Mouse (Mus musculus): ENCODE results near the gene Runx1.

The Runx1 gene

DNA sequence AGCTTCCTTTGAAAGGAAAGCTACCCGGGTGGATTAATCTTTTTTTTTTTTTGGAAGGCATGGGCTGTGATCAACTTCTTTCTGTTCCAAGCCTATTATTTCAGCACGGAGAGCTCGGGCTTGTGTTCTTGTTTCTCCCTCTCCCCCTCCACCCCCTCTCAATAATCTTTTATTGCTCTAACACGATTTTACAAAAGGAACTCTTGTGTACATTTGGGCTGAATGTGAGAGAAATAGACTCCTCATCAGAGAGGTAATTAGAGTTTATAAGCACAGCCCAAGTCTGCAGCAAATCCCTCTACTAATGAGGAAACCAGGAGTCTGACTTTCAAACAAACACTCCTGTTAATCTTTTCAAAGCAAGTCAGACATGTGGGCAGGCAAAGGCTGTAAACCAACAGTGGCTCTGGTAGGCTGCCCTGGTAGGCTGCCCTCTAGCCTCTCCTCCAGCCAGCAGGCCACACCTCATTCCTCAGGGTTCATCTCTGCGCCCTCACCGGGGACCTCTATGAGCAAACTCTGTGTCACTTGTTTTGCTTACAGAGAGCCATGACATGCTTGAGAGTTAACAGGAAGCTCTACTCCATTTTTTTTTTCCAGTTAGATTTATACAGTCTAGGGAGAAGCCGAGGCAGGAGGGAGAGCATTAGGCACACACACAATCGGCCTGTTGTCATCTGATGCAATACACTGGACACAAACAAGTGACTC is 216.8 kb downstream of the Runx1 start:
- no peak for DNase-seq

DNA sequence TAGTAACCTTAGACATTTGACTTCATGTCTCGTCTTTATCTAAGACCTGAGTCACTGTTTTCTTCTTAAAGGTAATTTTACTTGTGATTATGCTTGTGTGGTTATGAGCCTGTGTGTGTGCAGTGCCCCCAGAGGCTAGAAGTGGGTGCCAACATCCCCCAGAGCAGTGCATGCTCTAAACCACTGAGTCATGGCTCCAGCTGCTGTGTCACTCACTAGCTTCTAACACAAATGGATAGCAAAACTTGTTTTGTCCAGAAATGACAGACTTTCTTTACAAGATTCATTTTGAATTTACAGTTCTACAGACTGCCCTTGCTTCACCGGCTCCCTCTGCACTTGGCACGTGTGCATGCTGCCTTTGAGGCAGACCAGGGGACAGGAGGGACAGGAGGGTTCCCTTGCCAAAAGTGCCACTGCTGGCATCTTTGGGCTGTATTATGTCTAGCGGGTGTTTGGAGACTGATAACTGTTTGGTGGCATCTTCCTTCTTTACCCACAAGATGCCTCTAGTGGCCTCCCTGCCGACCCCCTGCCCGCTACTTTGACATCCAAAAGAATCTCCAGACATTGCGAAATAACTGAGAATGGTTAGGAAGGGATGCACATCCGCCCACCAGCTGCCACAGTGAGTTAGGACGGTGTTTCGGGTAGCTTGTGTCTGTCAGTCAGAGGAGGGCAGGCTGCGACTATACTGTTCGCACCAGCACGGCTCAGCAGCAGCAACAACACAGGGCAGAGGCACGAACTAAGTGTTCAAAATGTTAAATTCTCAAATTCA is 217.6 kb downstream of the Runx1 start:
- DNase-seq, result no peak

DNA sequence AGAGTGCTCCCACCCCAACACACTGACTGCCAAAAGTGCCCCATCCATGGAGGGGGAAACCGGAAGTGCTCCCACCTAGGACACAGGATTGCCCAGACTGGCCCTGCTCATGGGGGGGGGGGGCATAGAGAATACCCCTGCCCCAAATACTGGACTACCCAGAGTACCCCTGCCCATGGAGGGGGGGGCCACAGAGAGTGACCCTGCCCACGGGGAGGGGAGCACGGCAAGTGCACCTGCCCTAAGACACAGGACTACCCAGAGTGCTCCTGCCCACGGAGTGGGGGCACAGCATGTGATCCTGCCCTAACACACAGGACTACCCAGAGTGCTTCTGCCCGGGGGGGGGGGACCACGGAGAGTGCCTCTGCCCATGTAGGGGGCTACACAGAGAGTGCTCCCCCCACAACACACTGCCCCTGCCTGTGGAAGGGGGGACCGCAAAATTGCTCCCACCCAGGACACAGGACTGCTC is 219.4 kb downstream of the Runx1 start:
- no peak for DNase-seq

DNA sequence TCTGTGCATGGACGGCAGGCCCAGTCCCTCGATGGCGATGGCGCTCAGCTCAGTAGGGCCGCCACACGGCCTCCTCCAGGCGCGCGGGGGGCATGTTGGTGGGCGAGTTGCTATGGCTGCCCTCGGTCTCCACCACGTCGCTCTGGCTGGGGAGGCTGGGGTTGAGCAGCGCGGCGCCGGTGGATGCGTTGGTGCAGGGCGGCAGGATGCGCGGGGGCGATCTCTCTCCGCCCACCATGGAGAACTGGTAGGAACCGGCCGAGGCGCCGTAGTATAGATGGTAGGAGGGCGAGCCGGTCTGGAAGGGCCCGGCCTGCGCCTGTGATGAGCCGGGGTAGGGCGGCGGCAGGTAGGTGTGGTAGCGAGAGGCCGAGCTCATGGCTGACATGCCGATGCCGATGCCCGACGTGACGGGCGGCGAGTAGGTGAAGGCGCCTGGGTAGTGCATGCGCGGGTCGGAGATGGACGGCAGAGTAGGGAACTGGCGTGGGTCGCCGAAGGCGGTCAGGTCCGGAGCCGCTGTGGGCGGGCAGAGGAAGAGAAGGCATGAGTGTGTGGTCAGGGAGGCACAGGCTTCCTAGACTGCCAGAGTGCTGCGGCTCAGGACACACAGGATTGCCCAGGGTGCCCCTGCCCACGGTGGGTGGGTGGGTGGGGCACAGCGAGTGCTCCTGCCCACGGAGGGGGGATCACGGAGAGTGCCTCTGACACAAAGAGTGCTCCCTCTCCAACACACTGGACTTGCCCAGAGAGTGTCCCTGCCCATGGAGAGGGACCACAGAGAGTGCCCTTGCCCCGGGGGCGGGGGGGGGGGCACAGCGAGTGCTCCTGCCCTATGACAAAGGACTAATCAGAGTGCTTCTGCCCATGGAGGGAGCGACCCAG is 220.1 kb downstream of the Runx1 start:
- no peak for DNase-seq

DNA sequence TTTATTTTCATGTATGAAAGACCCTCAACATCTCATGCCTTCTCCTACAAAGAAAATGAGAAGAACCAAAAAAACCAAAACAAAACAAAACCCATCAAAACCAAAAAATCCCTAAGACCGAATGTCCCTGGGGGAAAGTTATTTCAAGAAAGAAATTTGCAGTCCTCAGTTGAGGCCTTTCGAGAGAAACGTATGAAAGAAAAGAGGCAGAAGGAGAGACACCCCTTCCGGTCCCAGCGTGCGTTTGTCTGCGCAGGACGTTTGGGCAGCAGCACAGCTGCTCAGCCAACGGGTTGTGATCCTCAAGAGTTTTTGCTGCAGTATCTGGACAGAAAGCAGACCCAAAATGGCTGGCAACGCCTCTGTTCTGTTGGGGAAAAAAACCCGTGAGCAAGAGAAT is 223.4 kb downstream of the Runx1 start:
- DNase-seq, result no peak

DNA sequence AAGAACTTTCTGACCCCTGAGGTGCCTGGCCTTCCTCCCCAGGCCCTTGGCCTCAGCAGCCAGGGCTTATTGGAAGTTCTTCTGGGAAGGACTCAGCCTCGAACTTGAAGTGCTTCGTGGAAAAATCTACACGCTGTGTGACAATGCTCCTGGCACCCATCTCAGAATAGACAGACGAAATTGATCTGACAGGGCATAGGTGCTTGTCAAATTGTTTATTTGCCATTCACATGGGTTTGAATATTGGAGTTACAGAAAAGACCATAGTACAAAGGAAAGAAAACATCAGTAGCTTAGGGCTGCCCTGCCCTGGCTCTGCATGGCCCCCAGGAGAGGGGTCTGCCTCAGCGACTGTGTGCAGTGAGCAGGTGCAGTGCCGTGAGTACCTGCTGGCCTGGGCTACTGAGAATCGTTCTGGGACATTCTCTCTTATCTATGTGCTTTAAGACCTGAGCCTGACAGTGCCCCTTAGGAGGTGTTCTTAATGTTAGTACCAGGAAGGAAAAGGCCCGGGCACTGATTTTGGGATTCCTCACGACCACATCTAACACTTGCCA is 224.6 kb downstream of the Runx1 start:
- DNase-seq, result no peak

DNA sequence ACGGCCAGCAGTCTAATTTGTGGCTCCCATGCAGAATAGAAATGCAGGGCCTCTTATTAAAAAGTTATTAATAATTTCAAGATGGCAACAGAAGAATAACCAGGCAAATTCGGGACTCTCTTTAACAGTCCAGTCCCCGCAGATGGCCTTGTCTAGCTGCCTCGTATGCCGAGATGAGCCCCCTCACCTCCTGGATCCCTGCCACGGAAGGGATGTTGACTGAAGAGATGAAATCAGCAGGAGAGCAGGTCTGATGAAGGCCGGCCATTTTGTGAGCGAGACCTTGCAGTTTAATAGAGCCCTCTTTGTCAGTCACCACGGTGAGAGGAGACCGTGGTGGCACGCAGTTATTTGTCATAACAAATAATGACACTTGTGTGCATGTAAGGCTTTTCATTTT is 226.5 kb downstream of the Runx1 start:
- DNase-seq, result no peak

DNA sequence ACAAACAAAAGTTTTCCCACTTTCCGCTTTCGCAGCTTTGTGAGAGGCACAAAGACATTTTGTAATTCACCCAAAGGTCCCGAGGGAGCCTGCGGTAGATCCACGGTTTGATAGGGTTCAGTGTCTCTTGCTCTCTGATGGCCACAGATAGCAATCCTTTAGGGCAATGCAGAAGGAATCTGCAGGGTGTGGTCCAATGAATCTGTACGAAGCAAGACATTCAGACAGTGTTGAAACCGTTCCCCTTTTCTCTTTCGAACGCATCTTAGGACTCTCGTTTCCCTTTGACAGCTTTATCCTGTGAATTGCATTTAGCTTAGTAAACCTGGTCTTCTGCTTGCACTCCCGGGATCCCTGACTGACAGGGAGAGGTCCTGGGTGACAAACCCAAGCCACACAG is 228.3 kb downstream of the Runx1 start:
- DNase-seq, result no peak

DNA sequence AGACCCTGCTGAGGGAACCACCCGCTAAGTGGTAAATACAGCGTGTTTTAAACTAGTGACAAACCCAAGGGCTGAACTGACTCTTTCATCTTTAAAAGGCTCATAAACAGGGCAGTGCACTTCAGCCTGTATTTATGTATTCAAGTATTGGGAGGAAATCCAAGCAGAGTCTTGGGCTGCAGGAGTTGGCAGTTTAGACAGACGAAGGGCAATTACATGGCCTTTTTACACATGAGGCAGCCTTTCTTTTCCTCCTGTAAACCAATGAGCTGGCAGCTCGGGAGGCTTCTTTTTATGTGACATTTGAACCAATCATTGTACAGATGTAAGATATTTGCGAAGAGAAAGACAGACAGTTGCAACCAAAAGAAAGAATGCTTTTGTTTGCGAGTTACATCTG is 233.7 kb downstream of the Runx1 start:
- DNase-seq, result no peak

DNA sequence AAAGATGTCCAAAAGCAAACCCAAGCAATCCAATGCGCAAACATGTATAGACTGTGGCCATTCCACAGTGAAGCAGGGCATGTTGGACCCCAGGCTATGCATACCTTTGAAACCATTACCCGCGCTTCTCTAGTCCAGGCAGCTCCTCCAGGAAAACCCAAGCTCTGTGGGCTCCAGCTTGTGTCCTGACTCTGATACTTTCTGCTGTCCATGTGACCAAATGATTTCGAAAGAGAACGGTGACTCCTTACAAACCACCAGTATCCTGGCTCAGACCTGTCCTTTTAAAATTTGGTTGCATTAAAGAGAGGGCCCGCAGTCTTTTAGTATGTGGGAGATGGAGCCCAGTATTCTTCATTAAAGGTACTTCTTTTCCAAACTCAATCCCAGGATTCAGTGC is 234.2 kb downstream of the Runx1 start:
- DNase-seq, result no peak

DNA sequence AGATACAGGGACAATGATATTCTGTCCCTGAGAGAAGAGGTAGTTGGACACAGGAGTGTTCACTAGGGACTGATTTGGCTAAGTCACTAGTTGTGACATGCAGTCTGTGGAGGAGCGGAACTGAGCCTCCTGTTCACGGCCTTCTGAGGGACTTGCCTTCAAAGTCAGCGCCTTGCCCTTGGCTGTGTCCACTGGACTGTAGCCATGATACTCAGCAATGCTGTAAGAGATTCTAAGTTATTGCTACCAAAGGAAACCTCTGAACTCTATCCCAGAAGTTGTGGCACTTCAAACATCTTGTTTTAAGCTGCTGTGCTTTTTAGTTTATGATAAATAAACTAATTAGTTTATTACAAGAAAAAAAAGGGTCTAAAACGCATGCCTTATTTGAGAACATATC is 238.1 kb downstream of the Runx1 start:
- DNase-seq, result no peak

DNA sequence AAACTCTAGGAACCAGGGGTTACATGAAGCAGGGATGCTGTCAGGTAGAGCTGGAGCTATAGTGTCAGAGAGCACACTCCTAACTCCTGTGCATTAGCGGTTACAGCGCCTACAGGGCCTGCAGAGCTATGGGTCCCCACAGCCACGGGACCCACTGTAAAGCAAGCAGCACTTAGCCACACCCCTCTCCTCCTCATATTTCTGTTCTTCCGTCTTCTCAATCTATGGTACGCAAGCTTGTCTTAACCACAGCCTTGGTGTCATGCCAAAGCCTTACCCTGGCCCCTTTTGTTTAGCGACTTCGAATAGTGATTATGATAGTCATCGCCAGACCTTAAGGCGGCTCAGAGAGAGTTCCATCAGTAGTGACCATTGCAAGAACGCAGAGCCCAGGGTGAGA is 244.2 kb downstream of the Runx1 start:
- no peak for DNase-seq

DNA sequence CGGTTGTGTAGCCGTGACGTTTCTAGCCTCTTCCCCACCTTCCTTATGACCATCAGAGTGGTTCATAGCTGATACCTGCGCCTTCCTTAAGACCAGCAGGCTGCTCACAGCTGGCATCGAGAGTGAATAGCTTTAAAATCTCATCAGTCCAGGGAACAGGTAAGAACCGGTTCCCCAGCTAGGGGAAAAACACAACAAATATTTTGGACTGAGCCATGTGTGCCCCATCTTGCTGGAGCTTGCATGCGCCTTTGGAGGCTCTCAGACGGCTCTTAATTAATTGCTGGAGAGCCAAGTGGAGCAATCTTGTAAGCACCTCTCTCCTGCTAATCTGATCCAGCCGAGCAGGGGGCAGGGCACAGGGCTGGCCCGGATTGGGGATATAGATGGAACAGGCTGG is 245.0 kb downstream of the Runx1 start:
- no peak for DNase-seq

DNA sequence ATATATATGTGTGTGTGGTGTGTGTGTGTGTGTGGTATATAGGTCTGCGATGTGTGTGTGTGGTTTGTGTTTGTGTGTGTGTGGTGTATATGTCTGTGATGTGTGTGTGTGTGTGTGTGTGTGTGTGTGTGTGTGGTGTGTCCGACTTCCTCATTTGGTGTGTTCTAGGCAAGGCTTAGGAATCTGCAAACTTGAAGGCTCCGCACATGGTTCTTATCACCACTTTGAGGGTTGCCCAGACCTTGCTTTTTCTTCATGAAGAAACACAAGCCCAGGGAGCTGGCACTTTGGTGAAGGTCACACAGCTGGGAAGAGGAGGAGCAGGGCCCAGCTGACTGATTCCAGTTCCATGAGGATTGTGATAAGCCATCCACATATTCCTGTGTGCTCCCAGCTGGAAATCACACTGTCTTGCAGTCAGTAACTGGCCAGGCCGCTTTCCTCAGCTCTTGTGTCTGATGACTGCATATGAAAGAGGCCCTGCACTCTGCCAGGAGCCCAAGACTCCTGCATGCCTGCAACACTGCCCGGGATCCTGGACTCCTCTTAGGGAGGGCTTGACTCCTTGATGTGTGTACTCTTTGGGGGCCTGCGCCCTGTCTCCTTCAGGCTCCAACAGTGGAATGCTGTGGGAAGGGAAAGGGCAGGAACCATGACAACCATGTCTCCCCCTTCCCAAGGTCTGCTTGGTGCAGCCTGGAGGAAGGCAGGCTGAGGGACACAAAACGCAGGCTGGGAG is 246.9 kb downstream of the Runx1 start:
- DNase-seq, result no peak

DNA sequence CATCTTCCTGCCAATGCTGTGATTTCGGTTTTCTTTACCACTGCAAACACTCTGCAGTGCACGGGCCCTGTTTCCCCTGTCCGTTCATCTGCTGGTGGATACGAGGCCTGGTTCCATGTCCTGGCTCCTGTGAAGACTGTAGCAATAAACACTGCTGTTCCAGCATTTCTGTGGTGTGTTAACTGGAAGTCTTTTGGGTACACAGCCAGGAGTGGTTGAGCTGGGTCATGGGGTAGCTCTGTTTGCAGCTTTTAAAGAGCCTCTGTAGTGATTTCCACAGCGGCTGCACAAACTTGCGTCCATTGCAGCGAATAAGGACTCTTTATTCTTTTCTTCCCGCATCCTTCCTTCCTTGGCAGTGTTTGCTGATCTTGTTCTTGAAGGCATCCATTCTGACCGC is 248.6 kb downstream of the Runx1 start:
- DNase-seq, result no peak

DNA sequence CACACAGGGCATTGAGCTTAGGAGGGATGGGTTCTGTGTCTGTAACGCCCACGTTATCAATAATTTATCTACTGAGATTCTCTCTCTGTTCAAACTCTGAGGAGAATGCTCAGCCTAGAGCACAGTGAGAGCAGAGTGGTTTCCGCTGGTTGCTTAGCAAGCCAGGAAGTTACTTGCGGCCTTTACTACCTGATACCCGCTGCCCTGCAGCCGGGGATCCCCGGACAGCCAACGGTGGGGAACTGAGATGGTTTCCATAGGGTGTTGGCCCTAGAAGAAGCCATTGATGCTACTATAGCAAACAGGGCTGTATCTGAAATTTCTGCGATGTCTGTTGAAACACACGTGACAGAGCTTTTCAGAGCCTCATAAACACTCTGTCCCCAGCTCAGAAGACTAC is 250.2 kb downstream of the Runx1 start:
- DNase-seq, result no peak

DNA sequence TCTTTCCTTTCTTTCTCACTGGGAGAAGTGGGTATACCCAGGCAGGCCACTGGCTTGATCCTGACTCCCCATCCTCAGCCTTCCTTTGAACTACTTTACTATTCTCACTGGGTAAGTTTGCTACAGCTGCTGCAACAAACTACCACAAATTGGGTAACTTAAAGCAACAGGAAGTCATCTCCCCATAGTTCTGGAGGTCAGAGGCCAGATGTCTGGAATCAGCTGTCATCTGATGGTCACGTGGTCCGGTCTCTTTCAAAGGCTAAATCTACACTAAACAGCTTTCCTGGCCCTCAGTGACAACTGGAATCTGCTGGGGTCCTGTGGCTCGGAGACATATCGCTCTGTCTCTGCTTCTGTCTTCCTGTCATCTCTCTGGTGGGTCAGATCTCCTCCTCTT is 252.8 kb downstream of the Runx1 start:
- DNase-seq, result no peak

DNA sequence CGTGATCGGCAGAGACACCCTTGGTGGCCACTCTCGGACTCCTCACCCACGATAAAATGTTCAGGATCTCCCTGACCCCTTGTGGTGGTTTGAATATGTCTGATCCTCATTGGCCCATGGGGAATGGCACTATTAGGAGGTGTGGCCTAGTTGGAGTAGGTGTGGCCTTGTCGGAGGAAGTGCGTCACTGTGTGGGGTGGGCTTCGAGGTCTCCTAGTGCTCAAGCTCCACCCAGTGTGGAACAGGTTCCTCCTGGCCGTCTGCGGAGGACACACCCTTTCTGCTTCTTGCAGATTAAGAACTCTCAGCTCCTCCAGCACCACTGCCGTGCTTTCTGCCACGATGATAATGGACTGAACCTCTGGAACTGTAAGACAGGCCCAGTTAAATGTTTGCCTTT is 254.7 kb downstream of the Runx1 start:
- no peak for DNase-seq

DNA sequence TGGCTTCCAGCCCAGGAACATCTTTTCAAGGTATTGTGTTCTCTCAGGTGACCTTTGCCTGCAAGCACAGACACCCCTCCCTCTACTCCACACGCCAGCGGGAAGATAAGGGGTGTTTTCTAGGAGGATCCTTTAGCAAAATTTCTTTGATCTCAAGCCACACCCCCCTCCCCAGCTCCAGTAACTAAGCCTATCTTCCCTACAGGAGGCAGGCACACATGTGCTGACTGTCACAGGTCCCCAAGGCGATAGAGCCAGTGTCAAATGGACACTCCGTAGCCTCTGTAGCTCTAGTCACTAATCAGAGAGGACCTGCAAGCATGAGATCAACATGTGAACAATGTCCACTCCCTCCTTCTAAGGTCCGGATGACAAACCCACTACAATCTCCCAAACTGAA is 259.8 kb downstream of the Runx1 start:
- no peak for DNase-seq

DNA sequence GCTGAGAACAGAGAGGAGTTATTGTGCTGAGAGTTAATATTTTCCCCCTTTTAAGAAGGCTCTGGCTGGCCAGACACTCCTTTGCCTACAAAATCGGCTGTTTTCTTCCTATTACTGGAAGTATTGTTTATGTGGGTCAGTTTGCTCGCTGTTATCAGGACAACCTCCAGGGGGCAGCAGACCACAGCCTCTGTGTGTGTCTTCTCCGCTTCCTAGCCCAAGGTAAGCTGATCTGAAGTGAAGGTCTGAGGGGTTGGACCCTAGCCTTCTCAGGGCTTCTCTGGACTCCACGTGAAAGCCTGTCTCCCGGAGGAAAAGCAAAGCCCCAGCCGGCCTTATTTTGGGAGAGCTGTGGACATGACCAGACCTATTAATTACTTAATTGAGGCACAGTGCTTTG is 260.2 kb downstream of the Runx1 start:
- peak; percentile 87 to 90 for DNase-seq

DNA sequence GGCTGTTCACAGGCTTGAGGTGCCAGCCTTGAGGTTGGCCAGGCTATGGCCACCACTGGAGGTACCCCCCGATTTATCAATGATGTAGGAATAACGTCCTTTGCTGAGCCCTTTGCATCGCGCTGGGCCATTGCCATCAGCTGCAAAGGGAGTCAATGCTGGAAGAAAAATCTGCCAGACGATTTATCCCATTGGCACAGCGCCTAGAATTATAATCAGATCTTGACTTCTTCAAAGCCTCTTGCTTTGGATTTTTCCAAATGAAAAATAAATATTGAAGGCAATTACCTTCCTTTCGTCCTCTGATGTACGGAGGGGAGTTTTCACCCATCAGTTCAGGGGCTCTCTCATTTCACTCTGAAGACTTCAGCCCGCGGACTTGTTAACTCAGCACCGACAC is 260.7 kb downstream of the Runx1 start:
- peak in 1 of 2 experiments; percentile 9 for DNase-seq

DNA sequence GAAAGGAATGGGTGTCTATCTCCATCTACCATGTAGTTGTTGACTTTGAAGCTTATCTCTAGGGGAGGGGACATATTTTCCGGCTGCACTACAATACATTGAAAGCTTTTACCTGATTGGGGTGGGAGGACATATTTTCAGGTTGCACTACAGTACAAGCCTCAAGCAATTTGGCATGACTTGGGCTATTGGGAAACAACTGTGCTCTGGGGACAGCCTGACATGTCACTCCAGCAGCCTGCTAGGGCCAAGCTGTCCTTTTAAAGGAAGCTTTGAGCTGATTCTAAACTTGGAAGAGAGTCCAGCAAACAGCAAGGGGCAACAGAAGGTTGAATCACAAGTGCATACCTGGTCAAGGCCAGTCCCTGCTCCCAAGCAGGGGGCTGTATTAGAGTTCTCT is 270.9 kb downstream of the Runx1 start:
- no peak for DNase-seq

Data from cerebellum, postnatal 36 days (tissue).